Mouse (Mus musculus) right cerebral cortex, postnatal 14 days (tissue): Measurements from ENCODE around the gene Dusp10.

ENCODE experiments used
- DNase-seq: peaks from one replicate; pipeline ENCODE4 v3.0.0; 2022

Dusp10 gene

GRCm38 (mm10) chr1:184032682-184033389, 19.7 kb downstream of the Dusp10 start:
- no peak for DNase-seq

DNA sequence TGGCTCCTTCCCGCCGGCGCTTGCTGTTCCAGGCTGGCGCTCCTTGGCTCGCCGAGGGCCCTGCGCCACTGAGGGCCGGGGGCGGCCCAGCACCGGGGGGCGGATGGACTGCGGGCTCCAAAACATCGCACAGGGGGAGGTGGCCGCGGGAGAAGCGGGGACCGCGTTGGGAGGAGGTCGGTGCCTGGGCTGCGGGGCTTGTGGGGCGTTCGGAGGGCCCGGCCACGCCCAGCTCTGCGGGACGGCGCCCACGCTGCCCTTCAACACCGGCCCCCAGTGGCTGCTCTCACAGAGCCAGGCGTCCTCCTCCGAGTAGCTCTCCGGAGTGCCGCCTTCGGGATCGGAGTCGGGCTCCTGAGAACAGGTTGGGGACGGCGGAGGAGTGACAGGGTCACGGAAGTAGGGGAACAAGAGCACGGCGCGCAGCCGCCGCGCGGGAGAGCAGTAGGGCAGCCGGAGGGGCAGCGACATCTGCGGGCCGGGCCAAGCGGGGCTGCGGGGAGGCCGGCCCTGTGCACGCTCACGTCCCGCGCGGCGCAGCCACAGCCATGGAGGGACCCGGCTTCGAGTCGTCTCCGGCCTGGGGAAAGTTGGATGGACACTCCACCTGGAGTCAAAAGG, 20.4 kb downstream of the Dusp10 start:
- DNase-seq = peak; percentile 55

GRCm38 (mm10) chr1:184034011-184034557, 21.0 kb downstream of the Dusp10 start, which contains the start of gene 1700056E22Rik:
TSS of gene 1700056E22Rik (minus strand) at chr1:184034301.
- DNase-seq = peak; percentile 96

GRCm38 (mm10) chr1:184034741-184035181, 21.7 kb downstream of the Dusp10 start:
- no peak for DNase-seq

DNA sequence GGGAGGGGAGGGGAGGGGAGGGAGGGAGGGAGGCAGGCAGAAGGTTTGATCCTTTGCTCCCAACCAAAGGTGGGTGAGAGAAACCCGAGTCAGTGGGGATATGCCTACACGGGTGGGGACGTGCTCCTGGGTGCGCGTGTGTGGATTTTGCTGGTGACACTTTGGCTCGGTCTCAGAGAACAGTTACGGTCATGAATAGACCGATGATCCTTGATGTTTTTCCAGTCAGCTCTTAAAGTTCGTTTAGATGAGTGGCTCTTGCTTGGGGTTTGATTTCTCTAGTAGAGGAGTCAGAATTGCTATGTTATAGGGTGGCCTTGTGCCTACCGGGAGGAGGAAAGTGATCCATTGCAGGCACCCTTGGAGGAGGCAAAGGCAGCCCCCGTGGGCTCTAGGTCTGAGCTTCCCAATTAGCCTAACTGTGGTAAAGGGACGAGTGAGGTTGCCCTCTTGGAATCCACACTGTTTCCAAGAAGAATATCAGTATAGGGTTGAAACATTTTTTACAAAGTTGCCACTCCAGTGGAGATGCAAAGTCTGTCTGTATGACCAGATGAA, 22.3 kb downstream of the Dusp10 start:
- DNase-seq = no peak

- no peak for DNase-seq
Observed at GRCm38 (mm10) chr1:184037802-184038201, 24.7 kb downstream of the Dusp10 start.

DNA sequence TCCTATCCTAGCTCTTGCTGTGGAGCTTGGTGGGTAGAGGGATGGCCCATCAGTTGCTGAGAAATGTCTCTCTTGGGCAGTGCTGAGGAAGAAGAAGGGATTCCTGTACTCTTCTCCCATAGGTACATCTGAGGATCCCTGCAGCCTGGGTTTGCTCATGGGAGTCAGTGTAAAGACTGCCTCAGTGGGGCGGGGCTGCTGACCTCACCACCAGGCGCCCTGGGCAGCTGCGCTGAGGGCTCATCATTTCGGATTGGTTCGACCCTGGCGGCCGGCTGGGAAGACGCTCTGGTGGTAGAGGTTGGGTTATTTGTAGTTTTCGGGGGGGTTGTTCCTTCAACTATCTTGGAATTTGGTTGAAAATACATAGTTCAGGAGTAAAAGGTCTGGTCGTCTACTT, 26.2 kb downstream of the Dusp10 start:
- DNase-seq = no peak

- no peak for DNase-seq
Observed at GRCm38 (mm10) chr1:184040181-184040580, 27.1 kb downstream of the Dusp10 start.

- DNase-seq = no peak
Observed at GRCm38 (mm10) chr1:184040906-184041305, 27.8 kb downstream of the Dusp10 start.

- no peak for DNase-seq
Observed at GRCm38 (mm10) chr1:184041778-184042573, 28.9 kb downstream of the Dusp10 start.

GRCm38 (mm10) chr1:184042745-184043144, 29.6 kb downstream of the Dusp10 start:
- DNase-seq = no peak

DNA sequence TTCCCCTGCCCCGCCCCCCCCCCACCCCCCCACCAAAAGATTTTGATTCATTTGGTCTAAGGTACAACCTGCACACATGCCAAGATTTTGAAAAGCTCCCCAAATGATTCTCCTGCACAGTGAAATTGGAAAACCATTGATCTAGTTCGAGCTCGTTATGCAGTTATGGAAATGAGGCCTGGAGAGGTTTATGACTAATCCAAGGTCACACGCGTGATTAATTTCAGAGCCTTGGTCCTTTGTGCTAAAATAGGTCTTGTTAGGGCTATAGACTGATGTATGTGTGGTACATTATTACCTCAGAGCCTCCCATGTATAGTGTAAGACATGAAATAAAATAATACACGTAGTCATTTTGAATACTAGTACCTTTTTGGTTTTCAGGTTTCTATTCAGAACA, 30.3 kb downstream of the Dusp10 start:
- no peak for DNase-seq

- no peak for DNase-seq
Observed at GRCm38 (mm10) chr1:184046070-184046677, 33.1 kb downstream of the Dusp10 start.

DNA sequence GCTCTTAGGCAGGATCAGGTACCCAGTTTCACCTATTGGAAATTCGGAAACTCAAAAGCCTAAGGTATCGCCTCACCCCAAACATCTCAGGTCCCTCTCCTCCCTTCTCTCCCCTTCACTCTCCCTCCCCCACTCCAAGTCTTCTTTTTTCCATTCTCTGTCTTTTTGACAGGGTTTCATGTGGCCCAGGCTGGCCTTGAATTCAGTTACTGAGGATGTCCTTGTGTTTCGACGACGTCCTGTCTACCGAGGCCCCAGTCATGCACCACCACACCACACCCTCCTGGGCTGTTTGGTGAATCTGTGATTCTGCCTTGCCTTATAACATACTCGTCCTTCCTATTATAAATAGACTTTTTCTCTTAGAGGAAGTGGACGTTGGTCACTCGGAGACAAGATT, 34.7 kb downstream of the Dusp10 start:
- no peak for DNase-seq

DNA sequence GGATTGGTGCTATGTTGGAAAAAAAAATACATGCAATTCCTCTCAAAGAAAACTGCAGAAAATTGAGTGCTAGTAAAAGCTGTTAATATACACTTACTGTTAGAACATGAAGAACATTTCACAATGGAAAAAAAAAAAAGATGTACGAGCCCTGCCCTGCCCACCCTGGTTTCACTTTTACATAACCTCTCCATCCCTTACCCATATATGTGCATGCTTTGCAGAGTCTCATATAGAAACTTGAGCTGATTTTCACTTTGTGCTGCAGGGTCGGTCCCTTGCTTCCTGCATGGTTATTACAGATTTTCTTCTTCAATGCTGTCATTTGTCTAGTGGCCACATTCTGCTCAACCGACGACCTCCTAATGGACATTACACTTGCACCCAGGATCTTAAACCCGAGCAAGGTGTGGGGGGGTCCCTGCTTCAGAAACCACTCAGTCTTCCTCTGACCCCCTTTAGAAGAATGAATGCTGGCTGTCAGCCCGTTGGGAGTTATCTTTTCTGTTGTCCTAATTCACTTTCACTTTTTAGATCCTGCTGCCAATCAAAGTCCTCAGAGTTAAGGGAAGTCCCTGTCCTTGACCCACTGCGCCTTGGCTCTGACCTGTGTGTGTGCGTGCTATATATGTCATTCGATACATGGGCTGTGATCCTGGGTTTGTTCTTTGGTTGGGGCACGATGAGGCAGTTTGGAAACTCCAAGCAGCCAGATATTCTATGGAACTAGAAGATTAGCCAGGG, 35.7 kb downstream of the Dusp10 start:
- no peak for DNase-seq

- DNase-seq = no peak
Observed at GRCm38 (mm10) chr1:184051286-184051685, 38.2 kb downstream of the Dusp10 start.

- no peak for DNase-seq
Observed at GRCm38 (mm10) chr1:184051824-184052223, 38.7 kb downstream of the Dusp10 start.

- no peak for DNase-seq
Observed at GRCm38 (mm10) chr1:184052331-184052730, 39.2 kb downstream of the Dusp10 start.

DNA sequence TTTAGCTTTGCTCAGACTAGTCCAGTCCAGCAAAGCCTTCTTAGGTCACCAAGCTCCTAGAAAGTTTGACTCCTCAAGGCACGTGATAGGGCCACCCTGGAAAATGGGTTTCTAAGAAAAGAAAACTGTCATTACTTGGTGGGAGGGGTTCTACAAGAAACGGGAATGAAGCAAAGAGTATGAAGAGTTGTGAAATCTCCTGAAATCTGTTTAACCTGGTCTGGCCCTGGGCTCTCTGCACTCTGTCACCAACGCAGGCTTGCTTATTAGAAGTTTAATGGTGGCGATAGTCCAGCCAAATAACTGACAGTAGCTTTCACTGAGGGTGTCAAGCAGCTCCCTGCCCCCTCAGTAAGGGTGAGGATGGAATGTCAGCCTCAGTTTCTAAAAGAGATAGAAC, 40.0 kb downstream of the Dusp10 start:
- DNase-seq = no peak

- DNase-seq = no peak
Observed at GRCm38 (mm10) chr1:184053711-184054110, 40.6 kb downstream of the Dusp10 start.

DNA sequence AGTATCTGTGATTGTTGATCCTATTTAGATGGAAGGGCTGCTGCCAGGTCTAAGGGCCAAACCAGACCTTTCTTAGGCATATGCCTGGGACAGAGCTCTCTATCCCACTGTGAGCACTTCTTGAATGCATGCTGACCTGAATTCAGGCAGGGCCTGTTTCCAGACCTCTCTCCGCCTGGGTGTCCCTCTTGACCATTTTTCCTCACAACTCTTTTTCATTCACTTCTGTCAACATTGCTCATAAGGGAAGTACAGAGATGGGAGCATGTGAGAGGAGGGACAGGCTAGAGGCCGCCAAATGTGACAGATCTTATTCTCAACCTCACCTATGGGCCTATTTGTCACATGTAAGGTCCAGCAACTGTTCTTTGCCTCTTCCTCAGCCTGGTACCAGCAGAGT, 41.1 kb downstream of the Dusp10 start:
- DNase-seq = no peak

- DNase-seq = no peak
Observed at GRCm38 (mm10) chr1:184058206-184058605, 45.1 kb downstream of the Dusp10 start.
